Mouse (Mus musculus): Measurements from ENCODE around the gene Slfn2. TPM values are rescaled to one million over a fixed set of nuclear protein-coding genes. Genes with fewer than 3 reads are reported as not detected.

Slfn2 gene
- polyA plus RNA-seq, 1 experiment from 2014 or later, result 23.1 TPM

DNA sequence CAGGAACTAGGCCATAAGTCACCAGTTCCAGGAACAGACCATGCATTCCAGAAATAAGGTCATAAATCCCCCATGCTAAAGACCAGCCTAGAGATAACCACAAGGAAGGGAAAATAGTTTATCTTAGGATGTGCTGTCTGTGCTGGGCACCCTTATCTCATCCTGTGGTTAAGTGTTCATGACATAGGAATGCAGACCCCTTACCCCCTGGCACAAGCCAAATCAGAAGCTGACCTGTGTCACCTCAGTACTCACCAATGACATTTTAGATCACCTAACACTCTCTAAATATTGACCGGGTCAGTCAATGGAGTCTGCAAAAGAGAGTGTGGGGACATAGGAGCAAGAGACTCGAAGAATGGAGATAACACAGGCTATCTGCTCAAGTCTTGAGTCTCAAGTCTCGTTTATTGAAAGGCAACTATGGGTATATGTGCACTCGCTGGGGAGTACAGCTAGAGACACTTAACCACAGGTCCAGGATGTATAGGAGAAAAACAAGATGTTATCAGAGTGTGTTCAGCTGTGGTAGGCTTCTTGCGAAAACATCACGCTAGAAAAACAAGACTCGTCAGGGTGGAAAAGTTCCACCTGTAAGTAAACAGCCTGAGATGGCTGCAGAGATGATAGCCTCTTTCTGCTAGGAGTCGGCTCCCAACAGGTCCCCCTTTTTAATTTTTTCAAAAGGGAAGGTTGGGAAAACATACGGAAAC is 14.7 kb downstream of the Slfn2 start:
- Histone ChIP-seq H3K9ac (ENCODE audit: low read length) (no peak overlapping the region), H3K27ac (replicated peaks) (no peak overlapping the region), H3K27me3 (ENCODE audit: control insufficient read depth, insufficient read depth, low read length) (no peaks in the 10 kb centered on the region), H3K4me1 (replicated peaks; ENCODE audit: control insufficient read depth, insufficient read depth) (no peaks in the 10 kb centered on the region), H3K9me3 (ENCODE audit: control insufficient read depth, low read length) (no peaks in the 10 kb centered on the region), H3K36me3 (ENCODE audit: control insufficient read depth, insufficient read depth, low read length) (no peaks in the 10 kb centered on the region), H3K4me3 (ENCODE audit: low read depth, low read length) (no peak overlapping the region), H3K4me2 (replicated peaks; ENCODE audit: low read depth) (no peak overlapping the region)
- DNase-seq (ENCODE audit: low spot score) (peak; percentile 14), ATAC-seq (ENCODE audit: low FRiP score, low TSS enrichment) (peak; percentile 62)
- no peak for TF ChIP-seq CTCF (IDR thresholded peaks at IDR 0.05; ENCODE audit: low read depth)
- TF ChIP-seq EP300 (optimal IDR thresholded peaks at IDR 0.05), result no peak
- WGBS, result 54% methylated on average over 9 of the region's 9 CpGs

DNA sequence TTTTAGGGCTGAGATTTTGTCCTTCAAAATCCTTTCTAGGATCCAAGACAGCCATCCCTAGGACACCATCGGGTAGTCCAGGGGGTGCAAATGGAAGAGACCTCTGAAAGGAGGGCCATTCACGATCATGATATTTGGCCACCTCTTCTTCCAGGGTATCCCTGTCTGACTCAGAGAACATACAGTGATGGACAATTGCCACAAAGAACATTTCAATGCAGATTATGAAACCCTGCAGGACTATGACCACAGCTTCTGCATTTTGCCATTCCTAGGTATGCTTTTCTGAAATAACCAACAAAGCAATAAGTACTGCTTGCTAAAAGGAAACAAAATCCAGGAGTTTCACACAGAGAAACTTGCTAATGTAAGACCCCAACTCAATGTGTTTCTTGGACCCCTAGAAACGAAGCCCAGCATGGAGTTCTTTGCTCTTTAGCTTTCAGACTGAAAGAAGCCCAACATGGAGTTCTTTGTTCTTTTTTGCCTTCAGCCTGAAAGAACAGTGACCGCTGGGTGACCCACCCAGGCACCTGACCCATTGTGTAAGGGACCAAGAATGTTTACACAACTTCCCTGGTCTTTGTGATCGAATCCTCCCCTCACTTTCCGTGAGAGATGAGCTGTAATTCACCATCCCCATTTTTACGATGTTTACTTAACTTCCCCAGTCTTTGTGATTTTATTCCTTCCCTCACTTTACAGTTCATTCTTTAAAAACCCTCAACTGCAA is 18.0 kb downstream of the Slfn2 start:
- H3K27ac ChIP-seq (replicated peaks), result no peak overlapping the region
- no peaks in the 10 kb centered on the region for H3K36me3 ChIP-seq (ENCODE audit: control insufficient read depth, insufficient read depth, low read length)
- H3K9ac ChIP-seq (ENCODE audit: low read length), result no peak overlapping the region
- no peaks in the 10 kb centered on the region for H3K4me1 ChIP-seq (replicated peaks; ENCODE audit: control insufficient read depth, insufficient read depth)
- peak; percentile 8 for DNase-seq (ENCODE audit: low spot score)
- H3K9me3 ChIP-seq (ENCODE audit: control insufficient read depth, low read length), result no peaks in the 10 kb centered on the region
- no peaks in the 10 kb centered on the region for H3K27me3 ChIP-seq (ENCODE audit: control insufficient read depth, insufficient read depth, low read length)
- H3K4me3 ChIP-seq (ENCODE audit: low read depth, low read length), result no peak overlapping the region
- no peak overlapping the region for H3K4me2 ChIP-seq (replicated peaks; ENCODE audit: low read depth)
- WGBS, result 51% methylated on average over 7 of the region's 7 CpGs
- TF ChIP-seq CTCF (IDR thresholded peaks at IDR 0.05; ENCODE audit: low read depth) (no peak), EP300 (optimal IDR thresholded peaks at IDR 0.05) (no peak)
- no peak for ATAC-seq (ENCODE audit: low FRiP score, low TSS enrichment)

DNA sequence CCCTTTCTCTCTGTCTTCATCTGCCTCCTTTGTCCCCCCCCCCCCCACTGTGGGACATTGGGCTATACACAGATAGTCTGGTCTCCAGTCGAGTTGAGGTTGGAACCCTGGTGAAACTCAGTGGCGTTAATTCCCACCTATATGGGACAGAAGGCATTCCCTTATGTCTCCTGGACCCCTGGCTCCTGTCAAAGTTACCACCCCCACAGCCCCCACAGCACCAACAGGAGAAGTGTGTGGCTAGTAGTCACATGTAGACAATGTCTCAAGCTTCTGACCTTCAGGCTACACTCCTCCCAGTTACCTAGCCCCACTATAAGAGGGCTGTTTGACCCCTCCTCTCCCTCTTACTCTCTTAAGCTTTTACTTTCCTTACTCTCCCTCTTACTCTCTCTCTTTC is 19.2 kb downstream of the Slfn2 start:
- no peak for TF ChIP-seq EP300 (optimal IDR thresholded peaks at IDR 0.05)
- no peak for TF ChIP-seq CTCF (IDR thresholded peaks at IDR 0.05; ENCODE audit: low read depth)
- Histone ChIP-seq H3K27ac (replicated peaks) (no peak overlapping the region), H3K4me2 (replicated peaks; ENCODE audit: low read depth) (no peak overlapping the region), H3K36me3 (ENCODE audit: control insufficient read depth, insufficient read depth, low read length) (no peaks in the 10 kb centered on the region), H3K27me3 (ENCODE audit: control insufficient read depth, insufficient read depth, low read length) (no peaks in the 10 kb centered on the region), H3K9me3 (ENCODE audit: control insufficient read depth, low read length) (no peaks in the 10 kb centered on the region), H3K4me3 (ENCODE audit: low read depth, low read length) (no peak overlapping the region), H3K9ac (ENCODE audit: low read length) (no peak overlapping the region), H3K4me1 (replicated peaks; ENCODE audit: control insufficient read depth, insufficient read depth) (no peaks in the 10 kb centered on the region)
- 89% methylated on average over 2 of the region's 2 CpGs for WGBS
- no peak for ATAC-seq (ENCODE audit: low FRiP score, low TSS enrichment)
- DNase-seq (ENCODE audit: low spot score), result peak; percentile 6

DNA sequence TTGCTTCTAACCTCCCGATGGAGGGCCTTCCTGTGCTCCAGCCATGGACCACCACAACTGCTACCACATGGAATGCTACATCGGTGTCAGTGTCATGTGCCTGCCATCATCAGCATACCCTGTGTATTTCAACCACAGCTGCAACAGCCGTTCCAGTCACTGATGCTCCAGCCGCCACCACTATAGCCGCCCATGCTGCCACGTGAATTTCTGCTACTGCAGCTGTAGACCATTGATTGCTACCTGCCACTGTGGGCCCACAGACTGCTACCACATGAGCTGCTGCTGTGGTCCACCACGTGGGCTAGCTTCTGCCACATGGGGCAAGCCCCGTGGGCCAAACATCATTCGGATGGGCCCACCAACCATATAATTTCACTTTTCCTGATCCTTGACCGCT is 19.8 kb downstream of the Slfn2 start:
- H3K4me3 ChIP-seq (ENCODE audit: low read depth, low read length), result no peak overlapping the region
- no peak overlapping the region for H3K9ac ChIP-seq (ENCODE audit: low read length)
- DNase-seq (ENCODE audit: low spot score) (peak; percentile 7), ATAC-seq (ENCODE audit: low FRiP score, low TSS enrichment) (no peak)
- no peaks in the 10 kb centered on the region for H3K27me3 ChIP-seq (ENCODE audit: control insufficient read depth, insufficient read depth, low read length)
- no peak overlapping the region for H3K27ac ChIP-seq (replicated peaks)
- H3K9me3 ChIP-seq (ENCODE audit: control insufficient read depth, low read length), result no peaks in the 10 kb centered on the region
- no peaks in the 10 kb centered on the region for H3K36me3 ChIP-seq (ENCODE audit: control insufficient read depth, insufficient read depth, low read length)
- H3K4me2 ChIP-seq (replicated peaks; ENCODE audit: low read depth), result no peak overlapping the region
- no peaks in the 10 kb centered on the region for H3K4me1 ChIP-seq (replicated peaks; ENCODE audit: control insufficient read depth, insufficient read depth)
- TF ChIP-seq CTCF (IDR thresholded peaks at IDR 0.05; ENCODE audit: low read depth) (no peak), EP300 (optimal IDR thresholded peaks at IDR 0.05) (no peak)
- 89% methylated on average over 10 of the region's 10 CpGs for WGBS

DNA sequence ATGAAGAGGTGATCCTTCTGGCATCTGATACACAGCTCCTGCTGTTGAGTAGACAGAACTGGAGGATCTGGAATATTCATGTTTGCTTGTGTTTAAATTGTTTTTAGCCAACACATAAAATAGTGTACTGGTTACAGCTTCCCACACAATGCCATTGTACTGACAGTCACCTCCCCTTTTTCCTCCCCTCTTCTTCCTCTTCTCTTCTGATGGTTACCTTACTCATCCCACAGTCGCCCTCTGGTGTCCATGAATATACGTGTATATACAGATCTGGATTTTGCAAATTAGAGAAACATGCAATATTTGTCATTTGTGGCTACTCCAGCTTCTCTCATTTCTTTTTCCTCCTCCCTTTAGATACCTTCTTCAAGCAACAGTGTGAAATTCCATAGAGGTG is 50.2 kb downstream of the Slfn2 start:
- Histone ChIP-seq H3K27ac (replicated peaks) (no peak overlapping the region), H3K4me2 (replicated peaks; ENCODE audit: low read depth) (no peak overlapping the region), H3K36me3 (ENCODE audit: control insufficient read depth, insufficient read depth, low read length) (no peaks in the 10 kb centered on the region), H3K9me3 (ENCODE audit: control insufficient read depth, low read length) (no peaks in the 10 kb centered on the region), H3K4me1 (replicated peaks; ENCODE audit: control insufficient read depth, insufficient read depth) (no peaks in the 10 kb centered on the region), H3K4me3 (ENCODE audit: low read depth, low read length) (no peak overlapping the region), H3K9ac (ENCODE audit: low read length) (no peak overlapping the region), H3K27me3 (ENCODE audit: control insufficient read depth, insufficient read depth, low read length) (no peaks in the 10 kb centered on the region)
- ATAC-seq (ENCODE audit: low FRiP score, low TSS enrichment), result no peak
- TF ChIP-seq EP300 (optimal IDR thresholded peaks at IDR 0.05) (no peak), CTCF (IDR thresholded peaks at IDR 0.05; ENCODE audit: low read depth) (peak; percentile 68)
- no peak for DNase-seq (ENCODE audit: low spot score)
- 28% methylated on average over 2 of the region's 2 CpGs for WGBS

DNA sequence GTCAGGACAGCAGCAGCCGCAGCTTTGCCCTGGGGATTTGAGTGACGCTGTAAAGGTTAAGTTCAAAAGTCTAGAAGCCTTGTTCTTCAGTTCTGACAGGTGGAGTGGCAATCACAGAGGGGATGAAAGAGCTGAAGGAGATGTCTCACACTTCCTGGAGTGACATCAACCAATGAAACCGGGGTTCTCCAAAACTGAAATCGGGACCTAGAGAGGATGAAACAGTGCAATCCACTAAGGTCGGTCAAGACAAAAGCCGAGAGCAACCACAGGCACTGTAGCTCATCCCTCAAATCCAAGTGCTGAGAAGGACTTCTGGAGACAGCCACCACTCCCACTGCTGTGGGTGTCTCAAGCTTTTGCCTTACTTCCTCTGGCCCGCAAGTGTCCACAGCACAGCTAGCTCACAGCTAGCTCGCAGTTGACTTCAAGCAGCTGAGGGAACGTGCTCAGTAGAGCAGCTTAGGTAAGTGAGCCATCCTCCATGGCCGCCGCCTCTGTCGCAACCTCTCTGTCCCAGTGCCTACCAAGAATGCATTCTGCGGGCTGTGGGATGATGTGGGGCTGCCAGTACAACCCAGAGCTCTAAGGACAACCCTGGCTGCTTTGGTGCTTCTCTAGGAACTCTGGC is 51.8 kb downstream of the Slfn2 start, which contains the start of gene Slfn1:
Slfn1 (plus strand) TSS at position 253 of the 631 bp plus-strand sequence.
- H3K4me2 ChIP-seq (replicated peaks; ENCODE audit: low read depth), result no peak within 1 kb of the TSS
- H3K27me3 ChIP-seq (ENCODE audit: control insufficient read depth, insufficient read depth, low read length), result no peaks in the 10 kb centered on the region
- no peaks in the 10 kb centered on the region for H3K4me1 ChIP-seq (replicated peaks; ENCODE audit: control insufficient read depth, insufficient read depth)
- H3K9ac ChIP-seq (ENCODE audit: low read length), result no peak within 1 kb of the TSS
- no peak within 1 kb of the TSS for H3K4me3 ChIP-seq (ENCODE audit: low read depth, low read length)
- H3K27ac ChIP-seq (replicated peaks), result no peak within 1 kb of the TSS
- TF ChIP-seq CTCF (IDR thresholded peaks at IDR 0.05; ENCODE audit: low read depth) (no peak), EP300 (optimal IDR thresholded peaks at IDR 0.05) (no peak)
- WGBS, result 81% methylated on average over 13 of the region's 13 CpGs
- DNase-seq (ENCODE audit: low spot score) (no peak), ATAC-seq (ENCODE audit: low FRiP score, low TSS enrichment) (no peak)
- H3K36me3 ChIP-seq (ENCODE audit: control insufficient read depth, insufficient read depth, low read length), result no peaks in the 10 kb centered on the region
- H3K9me3 ChIP-seq (ENCODE audit: control insufficient read depth, low read length), result no peaks in the 10 kb centered on the region

Measured in stomach, postnatal 0 days (tissue).